Mouse (Mus musculus) small intestine, adult 2 months (tissue): ENCODE data around the gene Gm13279. TPM values are rescaled to one million over a fixed set of nuclear protein-coding genes. Genes with fewer than 3 reads are reported as not detected.
"Not testable (repeated sequence)": the region's sequence is repeated elsewhere in the genome, so short reads cannot be mapped to it uniquely, and the experiment has no call there.

Experiments used
- H3K27ac ChIP-seq: fragments of 200-500 bp; 2 replicates; pipeline ENCODE4 v1.5.1; 2012; ENCODE audit warnings: low read depth, low read length, control low read depth, inconsistent platforms; ENCODE audit not compliant: insufficient read depth
- H3K27me3 ChIP-seq: fragments of 200-500 bp; 2 replicates; pipeline ENCODE4 v1.6.1; 2012; ENCODE audit warnings: mild to moderate bottlenecking, moderate library complexity, low read length, inconsistent platforms; ENCODE audit not compliant: control insufficient read depth, insufficient read depth
- H3K36me3 ChIP-seq: fragments of 200-500 bp; 2 replicates; pipeline ENCODE4 v1.6.1; 2012; ENCODE audit warnings: mild to moderate bottlenecking, low read length, control low read depth, inconsistent platforms; ENCODE audit not compliant: control insufficient read depth, insufficient read depth
- H3K4me1 ChIP-seq: fragments of 200-500 bp; 2 replicates; pipeline ENCODE4 v1.6.1; 2012; ENCODE audit warnings: low read length, inconsistent platforms, mixed read lengths; ENCODE audit not compliant: control insufficient read depth, insufficient read depth, insufficient read length
- H3K4me3 ChIP-seq: fragments of 200-500 bp; 2 replicates; pipeline ENCODE4 v1.5.1; 2012; ENCODE audit warnings: low read depth, mild to moderate bottlenecking, control low read depth, inconsistent platforms, low read length, moderate library complexity
- CTCF ChIP-seq: fragments of 200-500 bp; IDR thresholded peaks from 2 replicates; pipeline ENCODE4 v1.5.1; 2012; ENCODE audit warnings: low read depth, mild to moderate bottlenecking, control low read depth, inconsistent platforms, low read length, moderate library complexity, mixed read lengths; ENCODE audit not compliant: insufficient replicate concordance, insufficient read length; ENCODE audit errors: extremely low read depth
- POLR2A ChIP-seq: fragments of 200-500 bp; IDR thresholded peaks from 2 replicates; pipeline ENCODE4 v1.6.1; 2012; ENCODE audit warnings: low read depth, mild to moderate bottlenecking, control low read depth, inconsistent platforms, low read length, moderate library complexity
- WGBS: fragments of 180-500 bp; shearing (Covaris S2); methylation state at CpG from one replicate; pipeline ENCODE4 v1.1.7; 2018; 5-methylcytosine and 5-hydroxymethylcytosine counted together
- polyA plus RNA-seq: library from polyadenylated mRNA; depleted of rRNA; stranded (reverse); fragments of >200 nt; gene quantifications from 2 replicates; pipeline ENCODE4 v1.2.3, GENCODE M21; 2012; rRNA removed

Gm13279 gene
- polyA plus RNA-seq, result not detected in 2 replicates

GRCm38 (mm10) chr4:88797097-88797496 lies at the start of gene Gm13279:
Gm13279 (plus strand) TSS chr4:88797397.
- not testable (repeated sequence) for H3K4me3 ChIP-seq, H3K27me3 ChIP-seq, H3K36me3 ChIP-seq, H3K27ac ChIP-seq, H3K4me1 ChIP-seq
- no CpG with 5 or more reads among the region's 28 CpGs for WGBS

- no peaks in the 10 kb centered on the region for H3K36me3 ChIP-seq
- H3K4me3 ChIP-seq, result no peak overlapping the region
- H3K27me3 ChIP-seq, result no peaks in the 10 kb centered on the region
- no peak overlapping the region for H3K27ac ChIP-seq
- no peak for TF ChIP-seq POLR2A
- TF ChIP-seq CTCF, result no peak
- 68% methylated on average over 6 of the region's 6 CpGs for WGBS
- H3K4me1 ChIP-seq, result no peaks in the 10 kb centered on the region
Measured at GRCm38 (mm10) chr4:88749926-88750325, 47.3 kb upstream of the Gm13279 start.

GRCm38 (mm10) chr4:88754818-88755340 lies 42.3 kb upstream of the Gm13279 start, which contains the start of gene Gm13271:
Gm13271 (plus strand) TSS chr4:88754868.
- H3K27me3 ChIP-seq, H3K4me3 ChIP-seq, H3K36me3 ChIP-seq, H3K27ac ChIP-seq, H3K4me1 ChIP-seq: not testable (repeated sequence)
- 88% methylated on average over 15 of the region's 15 CpGs for WGBS

GRCm38 (mm10) chr4:88756581-88757513 lies 40.4 kb upstream of the Gm13279 start:
- 8% methylated on average over 29 of the region's 31 CpGs for WGBS
- H3K4me3 ChIP-seq, result peak overlapping the region; percentile 75
- H3K36me3 ChIP-seq, H3K4me1 ChIP-seq, H3K27me3 ChIP-seq: not testable (repeated sequence)
- H3K27ac ChIP-seq, result peak overlapping the region; percentile 83

GRCm38 (mm10) chr4:88757628-88758031 lies 39.6 kb upstream of the Gm13279 start:
- H3K36me3 ChIP-seq, H3K27me3 ChIP-seq, H3K4me1 ChIP-seq: not testable (repeated sequence)
- TF ChIP-seq CTCF, result peak; percentile 60
- Histone ChIP-seq H3K4me3 (peak overlapping the region; percentile 75), H3K27ac (peak overlapping the region; percentile 83; the same call in 1 of the 2 replicates)
- 0% methylated on average over 21 of the region's 21 CpGs for WGBS

GRCm38 (mm10) chr4:88758751-88759150 lies 38.4 kb upstream of the Gm13279 start:
- H3K36me3 ChIP-seq, H3K4me3 ChIP-seq, H3K27me3 ChIP-seq, H3K27ac ChIP-seq, H3K4me1 ChIP-seq: not testable (repeated sequence)
- WGBS, result 88% methylated on average over 9 of the region's 9 CpGs

GRCm38 (mm10) chr4:88759610-88760268 lies 37.5 kb upstream of the Gm13279 start, which contains the start of gene Gm13283:
Gm13283 (plus strand) TSS chr4:88760119.
- not testable (repeated sequence) for H3K27ac ChIP-seq, H3K36me3 ChIP-seq, H3K27me3 ChIP-seq, H3K4me1 ChIP-seq
- H3K4me3 ChIP-seq, result peak within 1 kb of the TSS; percentile 55
- WGBS, result 18% methylated on average over 12 of the region's 14 CpGs
